In the genomic region with DNA sequence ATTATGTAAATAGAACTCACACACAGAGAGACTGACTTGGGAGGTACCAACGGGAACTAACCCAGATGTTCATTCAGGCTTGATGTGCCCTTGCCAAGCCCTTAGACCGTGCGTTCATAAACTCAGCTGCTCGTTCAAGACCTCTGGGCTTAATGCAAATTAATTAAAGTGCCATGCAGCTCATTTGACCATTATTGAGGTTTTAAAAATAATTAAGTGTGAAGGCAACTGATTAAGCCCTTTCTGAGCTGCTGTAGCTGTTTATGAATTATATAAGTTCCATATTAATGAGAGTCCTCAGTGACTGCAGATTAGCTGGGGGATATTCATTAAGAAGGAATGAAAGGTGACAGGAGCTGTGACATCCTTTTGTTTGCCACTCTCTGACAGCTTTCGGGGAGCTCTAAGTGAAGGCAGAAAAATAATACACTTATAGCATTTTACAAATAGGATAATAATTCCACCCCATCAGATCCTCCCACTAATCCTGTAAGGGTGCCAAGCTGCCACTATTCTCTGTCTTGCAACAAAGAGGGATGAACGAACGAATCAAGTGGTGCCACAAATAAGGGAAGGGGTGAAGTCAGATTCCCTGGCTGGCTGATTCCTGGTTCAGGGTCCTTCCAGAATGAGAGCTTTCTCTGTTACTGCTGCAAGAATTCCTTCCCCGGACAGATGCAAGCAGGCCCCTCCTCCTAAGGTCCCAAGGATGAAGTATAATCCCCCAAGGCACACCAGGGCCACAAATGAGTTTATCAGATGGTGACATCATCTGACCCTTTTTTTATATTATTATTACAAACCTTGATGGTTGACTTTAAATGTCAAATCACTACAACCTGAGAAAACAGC, we compare ENCODE assay signal across 11 mouse cellular contexts.
A peak's percentile ranks its signal among the peaks of the same experiment; 100 is the strongest.
DNase-seq lines count a peak whose midpoint lies in the region; ATAC-seq and TF ChIP-seq lines count a peak whose summit lies in the region.
"Had no signal": no experiment of that assay in that cellular context is flagged by ENCODE, and none has a peak within 500 bp of the region (broad histone marks: within the 10 kb centered on the region; RNA-seq: fewer than 3 reads in every experiment).

No protein-coding gene starts in this region.

- peak; percentile 63 for DNase-seq in lung, embryonic 14.5 days
- no peak for DNase-seq in lung, postnatal 4 days
- peak; percentile 66 for DNase-seq in kidney, postnatal 14 days
- DNase-seq in retina, embryonic 14.5 days (ENCODE audit: low spot score): peak; percentile 80
- DNase-seq in layer of hippocampus, adult 9-11 months: no peak
- DNase-seq in thymus, adult 2 months: no peak
- no peak for DNase-seq in layer of hippocampus, postnatal 14 days (ENCODE audit: low spot score in 2 of 2)
- DNase-seq: gastrocnemius, adult 2 months had no signal

- no peaks in the 10 kb centered on the region for H3K36me3 ChIP-seq in lung, embryonic 14.5 days (ENCODE audit: insufficient read depth)
- H3K36me3 ChIP-seq in forebrain, embryonic 15.5 days: no peaks in the 10 kb centered on the region
- no peaks in the 10 kb centered on the region for H3K36me3 ChIP-seq in thymus, adult 2 months (ENCODE audit: control insufficient read depth, insufficient read depth, low read length)

- TF ChIP-seq CTCF in lung, embryonic 14.5 days (IDR thresholded peaks at IDR 0.05; ENCODE audit: low read depth): no peak
- TF ChIP-seq CTCF in thymus, adult 2 months (IDR thresholded peaks at IDR 0.05; ENCODE audit: borderline replicate concordance, control insufficient read depth, extremely low read depth, insufficient read depth, low read length, poor library complexity): no peak

- H3K27me3 ChIP-seq in lung, embryonic 14.5 days (ENCODE audit: insufficient read depth, low read length): no peaks in the 10 kb centered on the region
- H3K27me3 ChIP-seq in forebrain, embryonic 15.5 days: no peaks in the 10 kb centered on the region
- H3K27me3 ChIP-seq in thymus, adult 2 months (ENCODE audit: control insufficient read depth, insufficient read depth, low read length): no peaks in the 10 kb centered on the region

- no peak overlapping the region for H3K9ac ChIP-seq in lung, embryonic 14.5 days
- H3K9ac ChIP-seq in forebrain, embryonic 15.5 days (replicated peaks): no peak overlapping the region
- H3K9ac ChIP-seq: liver, embryonic 14.5 days had no signal

- TF ChIP-seq POLR2A in thymus, adult 2 months (IDR thresholded peaks at IDR 0.05; ENCODE audit: control insufficient read depth, extremely low read depth, insufficient read depth, low read length, poor library complexity): no peak

- no peak overlapping the region for H3K27ac ChIP-seq in lung, embryonic 14.5 days (ENCODE audit: low read depth)
- peak overlapping the region; percentile 60 for H3K27ac ChIP-seq in forebrain, embryonic 15.5 days (replicated peaks)
- H3K27ac ChIP-seq in thymus, adult 2 months (ENCODE audit: control insufficient read depth, insufficient read depth, low read length): no peak overlapping the region
- H3K27ac ChIP-seq: gastrocnemius, adult 2 months; liver, embryonic 14.5 days had no signal

- H3K4me2 ChIP-seq in lung, embryonic 14.5 days: no peak overlapping the region
- H3K4me2 ChIP-seq in forebrain, embryonic 15.5 days (replicated peaks): no peak overlapping the region

- H3K4me1 ChIP-seq in lung, embryonic 14.5 days (ENCODE audit: insufficient read depth): no peaks in the 10 kb centered on the region
- H3K4me1 ChIP-seq in forebrain, embryonic 15.5 days: peaks cover 16% of the 10 kb centered on the region
- H3K4me1 ChIP-seq in thymus, adult 2 months (replicated peaks; ENCODE audit: control insufficient read depth, insufficient read depth, low read length): no peaks in the 10 kb centered on the region

- 23% methylated on average over 8 of the region's 8 CpGs for WGBS in lung, embryonic 14.5 days
- WGBS in forebrain, embryonic 15.5 days: 6% methylated on average over 8 of the region's 8 CpGs
- 81% methylated on average over 8 of the region's 8 CpGs for WGBS in thymus, adult 2 months

- H3K4me3 ChIP-seq in lung, embryonic 14.5 days (ENCODE audit: low read depth, low read length): no peak overlapping the region
- H3K4me3 ChIP-seq in forebrain, embryonic 15.5 days: no peak overlapping the region
- no peak overlapping the region for H3K4me3 ChIP-seq in thymus, adult 2 months (ENCODE audit: control insufficient read depth, insufficient read depth, low read length)
- H3K4me3 ChIP-seq: gastrocnemius, adult 2 months; myocyte had no signal

- ATAC-seq in lung, embryonic 14.5 days (ENCODE audit: insufficient read depth): peak; percentile 88
- peak; percentile 87 for ATAC-seq in forebrain, embryonic 15.5 days (replicated peaks)

- H3K9me3 ChIP-seq in lung, embryonic 14.5 days (ENCODE audit: low read depth, low read length): no peaks in the 10 kb centered on the region
- no peaks in the 10 kb centered on the region for H3K9me3 ChIP-seq in forebrain, embryonic 15.5 days

Comparison
In these comparisons a context has a peak if more than half of its experiments do, and no peak if none do; other contexts are left out.
1. DNase-seq: peak in lung, embryonic 14.5 days (single experiment), kidney, postnatal 14 days (single experiment) and retina, embryonic 14.5 days (single experiment); none in lung, postnatal 4 days (0 of 2), layer of hippocampus, adult 9-11 months (single experiment), thymus, adult 2 months (single experiment) and layer of hippocampus, postnatal 14 days (0 of 2).